Mouse (Mus musculus) Patski (cell line): ENCODE data around the gene Cyp2d40. TPM values are rescaled to one million over a fixed set of nuclear protein-coding genes. Genes with fewer than 3 reads are reported as not detected.

Experiments
- ATAC-seq: fragments of 100-300 bp; one replicate; pipeline ENCODE4 v1.8.0; 2021
- CTCF ChIA-PET: fragments of 350-600 bp; sonication (Branson Sonifier 250); formaldehyde crosslinking; loops from one replicate; lab custom pipeline; 2022; ENCODE audit warnings: inconsistent platforms; lab: Charles Lee
- POLR2A ChIA-PET: fragments of 350-600 bp; sonication (Branson Sonifier 250); formaldehyde crosslinking; loops from one replicate; lab custom pipeline; 2022; ENCODE audit warnings: antibody characterized with exemption, inconsistent platforms; lab: Charles Lee
- DNase-seq: peaks from one replicate; pipeline ENCODE4 v3.0.0-alpha.2; 2011; ENCODE audit warnings: low read depth, low spot score
- H3K27me3 ChIP-seq: fragments of 371-371 bp; one replicate; pipeline ENCODE4 v1.5.1; 2021
- CTCF ChIP-seq: fragments of 100-300 bp; IDR thresholded peaks from one replicate; pipeline ENCODE4 v1.5.1; 2021
- in situ Hi-C: fragments of 300-500 bp; cut with MboI; formaldehyde crosslinking; loops from 3 replicates; pipeline ENCODE4 v1.11.1; 2018; ENCODE audit warnings: low pct_unique_long_range_greater_than_20kb, mixed read lengths
- polyA plus RNA-seq: library from polyadenylated mRNA; unstranded; gene quantifications from one replicate; pipeline ENCODE4 v1.2.3, GENCODE M21; 2021

Gene Cyp2d40
- not detected for polyA plus RNA-seq

GRCm38 (mm10) chr15:82763631-82764420, at the start of gene Cyp2d40:
Gene Cyp2d40, minus strand, starts transcription at chr15:82764183.
- TF ChIP-seq CTCF: no peak
- CTCF ChIA-PET: no interaction called here
- DNase-seq: no peak
- POLR2A ChIA-PET: no interaction called here
- no peak for ATAC-seq
- peaks cover 7% of the 10 kb centered on the region for H3K27me3 ChIP-seq
- in situ Hi-C loops: no loop called here

- in situ Hi-C loops: loop anchor here (25.0 kb wide), 1 partner anchor 702 kb away; the partner anchor contains the start of gene Ttll1
- POLR2A ChIA-PET: no interaction called here
Observed at GRCm38 (mm10) chr15:82810556-82810955, 46.6 kb upstream of the Cyp2d40 start.

GRCm38 (mm10) chr15:82809511-82809910, 45.5 kb upstream of the Cyp2d40 start:
- ChIA-PET CTCF (interaction anchor here (1.3 kb wide), 1 partner anchor 228 kb away, joined by 5 read pairs; no protein-coding TSS in a partner anchor), POLR2A (no interaction called here)
- no peak for ATAC-seq
- no peak for DNase-seq
- in situ Hi-C loops: loop anchor here (10.0 to 25.0 kb wide), 3 partner anchors 305 to 703 kb away; partner anchors contain the start of gene Ttll1
- H3K27me3 ChIP-seq: no peaks in the 10 kb centered on the region
- no peak for TF ChIP-seq CTCF

More at GRCm38 (mm10) chr15:82810556-82810955, 46.6 kb upstream of the Cyp2d40 start:
- H3K27me3 ChIP-seq: no peaks in the 10 kb centered on the region
- no peak for TF ChIP-seq CTCF
- CTCF ChIA-PET: interaction anchor here (0.7 to 1.3 kb wide), 3 partner anchors 18 to 302 kb away, joined by 3 to 5 read pairs (median 3); no protein-coding TSS in a partner anchor
- no peak for DNase-seq
- no peak for ATAC-seq

- POLR2A ChIA-PET: no interaction called here
- DNase-seq: no peak
- ATAC-seq: no peak
- TF ChIP-seq CTCF: no peak
- CTCF ChIA-PET: no interaction called here
- H3K27me3 ChIP-seq: no peaks in the 10 kb centered on the region
- in situ Hi-C loops: loop anchor here (10.0 to 25.0 kb wide), 3 partner anchors 308 to 705 kb away; partner anchors contain the start of gene Ttll1
Observed at GRCm38 (mm10) chr15:82806969-82807763, 43.2 kb upstream of the Cyp2d40 start.

GRCm38 (mm10) chr15:82804708-82805639, 41.0 kb upstream of the Cyp2d40 start:
- DNase-seq (peak; percentile 9), ATAC-seq (no peak)
- in situ Hi-C loops: loop anchor here (10.0 to 25.0 kb wide), 3 partner anchors 310 to 707 kb away; partner anchors contain the start of gene Ttll1
- no peaks in the 10 kb centered on the region for H3K27me3 ChIP-seq
- POLR2A ChIA-PET: no interaction called here
- CTCF ChIA-PET: interaction anchor here (0.7 to 1.4 kb wide), 8 partner anchors 12 to 403 kb away, joined by 3 to 6 read pairs (median 3); no protein-coding TSS in a partner anchor
- TF ChIP-seq CTCF: peak; percentile 95

GRCm38 (mm10) chr15:82795936-82796440, 32.0 kb upstream of the Cyp2d40 start:
- TF ChIP-seq CTCF: no peak
- ChIA-PET CTCF (no interaction called here), POLR2A (no interaction called here)
- in situ Hi-C loops: no loop called here
- no peaks in the 10 kb centered on the region for H3K27me3 ChIP-seq
- DNase-seq: no peak
- no peak for ATAC-seq

- ChIA-PET CTCF (no interaction called here), POLR2A (interaction anchor here (0.6 kb wide), 1 partner anchor 603 kb away, joined by 5 read pairs; no protein-coding TSS in a partner anchor)
- no peak for ATAC-seq
- no peaks in the 10 kb centered on the region for H3K27me3 ChIP-seq
- in situ Hi-C loops: no loop called here
- no peak for TF ChIP-seq CTCF
- no peak for DNase-seq
Observed at GRCm38 (mm10) chr15:82794277-82794676, 30.3 kb upstream of the Cyp2d40 start, which contains the start of gene Cyp2d26. Gene Cyp2d26, minus strand, starts transcription at chr15:82794294.

- ChIA-PET CTCF (no interaction called here), POLR2A (no interaction called here)
- ATAC-seq (no peak), DNase-seq (no peak)
- in situ Hi-C loops: no loop called here
- no peaks in the 10 kb centered on the region for H3K27me3 ChIP-seq
- TF ChIP-seq CTCF: no peak
Observed at GRCm38 (mm10) chr15:82793868-82794267, 29.9 kb upstream of the Cyp2d40 start.

GRCm38 (mm10) chr15:82793454-82793853, 29.5 kb upstream of the Cyp2d40 start:
- no peaks in the 10 kb centered on the region for H3K27me3 ChIP-seq
- ATAC-seq: no peak
- ChIA-PET POLR2A (no interaction called here), CTCF (no interaction called here)
- DNase-seq: no peak
- TF ChIP-seq CTCF: no peak
- in situ Hi-C loops: no loop called here
